Mouse (Mus musculus): ENCODE results near the gene Cyp4v3.

Gene Cyp4v3

DNA sequence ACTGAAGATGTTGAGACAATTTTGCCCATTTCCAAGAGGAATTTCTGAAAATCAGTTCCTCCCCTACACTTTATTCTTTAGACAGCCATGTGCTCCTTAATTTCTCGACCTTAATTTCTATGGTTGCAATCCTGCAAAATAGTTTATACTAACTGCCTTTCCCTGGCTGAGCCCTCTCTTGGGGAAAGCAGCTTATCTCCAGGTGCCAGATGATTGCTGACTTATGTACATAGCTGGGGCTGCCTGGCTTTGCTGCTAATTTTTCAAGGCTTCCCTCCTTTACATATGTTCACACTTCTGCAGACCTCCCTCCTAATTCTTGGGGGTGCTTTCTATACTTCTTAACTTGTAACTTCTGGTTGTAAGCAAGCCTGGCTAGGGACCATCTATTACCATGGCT is 12.1 kb downstream of the Cyp4v3 start:
- DNase-seq (ENCODE audit: low read depth) = no peak

- DNase-seq (ENCODE audit: low read depth) = no peak
Observed at GRCm38 (mm10) chr8:45310967-45311366, 22.0 kb downstream of the Cyp4v3 start.

GRCm38 (mm10) chr8:45308366-45308765 is 24.6 kb downstream of the Cyp4v3 start, which contains the start of gene Gm45753:
TSS of gene Gm45753 (minus strand) at chr8:45308466.
- no peak for DNase-seq (ENCODE audit: low read depth)

DNA sequence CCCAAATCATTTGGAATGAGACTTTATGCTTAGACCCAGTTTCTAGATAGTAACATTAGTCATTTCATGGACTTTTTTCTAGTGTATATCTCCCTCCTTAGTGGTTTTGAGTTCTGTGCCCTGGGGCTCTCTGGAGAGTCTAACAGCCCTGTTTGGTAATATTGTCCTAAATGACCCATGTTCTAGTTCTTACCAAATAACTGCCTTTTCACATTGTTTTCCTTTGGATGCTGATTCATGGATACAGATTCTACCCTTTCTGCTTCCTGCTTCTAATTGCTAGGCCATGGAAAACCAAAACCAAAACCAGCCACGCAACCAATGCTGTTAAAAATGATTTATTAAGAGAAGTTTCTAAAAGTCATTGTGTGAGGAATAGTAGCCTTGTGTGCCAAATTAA is 27.5 kb downstream of the Cyp4v3 start:
- peak; percentile 13 for DNase-seq (ENCODE audit: low read depth)

DNA sequence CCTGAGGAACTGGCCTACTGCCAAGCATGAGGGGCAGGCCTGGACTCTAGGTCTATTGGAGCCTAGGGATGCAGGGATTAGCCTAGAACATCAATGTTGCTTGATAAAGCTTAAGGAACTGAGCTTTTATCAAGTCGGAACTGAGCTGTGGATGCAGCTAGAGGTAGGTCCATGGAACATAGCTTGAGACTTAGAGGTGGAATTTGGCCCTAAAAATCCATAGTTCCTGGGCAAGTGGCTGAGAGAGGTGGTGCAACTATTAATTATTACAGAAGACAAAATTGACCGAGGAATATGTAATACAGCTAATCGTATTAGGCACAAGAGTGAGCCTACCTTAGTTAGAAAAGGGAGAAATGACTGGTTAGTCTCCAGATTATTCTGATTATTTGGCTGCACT is 28.7 kb downstream of the Cyp4v3 start:
- DNase-seq (ENCODE audit: low read depth) = no peak

- no peak for DNase-seq (ENCODE audit: low read depth)
Observed at GRCm38 (mm10) chr8:45302390-45302789, 30.6 kb downstream of the Cyp4v3 start.

DNA sequence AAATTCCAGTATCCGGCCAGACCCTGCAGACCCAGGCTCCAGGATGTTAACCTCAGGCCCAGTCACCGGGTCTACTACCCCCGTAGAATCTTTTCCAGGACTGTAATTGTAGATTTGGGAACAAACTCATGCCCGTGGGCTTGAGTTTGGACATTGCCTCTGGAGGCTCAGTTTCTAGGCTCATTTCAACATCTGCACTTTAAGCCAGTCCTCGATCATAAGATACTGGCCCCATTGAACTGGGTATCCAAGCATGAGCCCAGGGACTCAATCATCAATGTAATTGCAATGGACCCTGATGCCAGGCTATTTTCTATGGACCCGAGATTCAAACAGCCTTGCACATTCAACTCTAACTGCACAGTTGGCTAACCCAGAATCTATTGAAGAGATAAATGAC is 37.7 kb downstream of the Cyp4v3 start:
- DNase-seq (ENCODE audit: low read depth) = no peak

- no peak for DNase-seq (ENCODE audit: low read depth)
Observed at GRCm38 (mm10) chr8:45294687-45295086, 38.3 kb downstream of the Cyp4v3 start, which contains the start of gene Klkb1. TSS of gene Klkb1 (minus strand) at chr8:45294859.

GRCm38 (mm10) chr8:45291790-45292189 is 41.2 kb downstream of the Cyp4v3 start:
- DNase-seq (ENCODE audit: low read depth) = no peak

DNA sequence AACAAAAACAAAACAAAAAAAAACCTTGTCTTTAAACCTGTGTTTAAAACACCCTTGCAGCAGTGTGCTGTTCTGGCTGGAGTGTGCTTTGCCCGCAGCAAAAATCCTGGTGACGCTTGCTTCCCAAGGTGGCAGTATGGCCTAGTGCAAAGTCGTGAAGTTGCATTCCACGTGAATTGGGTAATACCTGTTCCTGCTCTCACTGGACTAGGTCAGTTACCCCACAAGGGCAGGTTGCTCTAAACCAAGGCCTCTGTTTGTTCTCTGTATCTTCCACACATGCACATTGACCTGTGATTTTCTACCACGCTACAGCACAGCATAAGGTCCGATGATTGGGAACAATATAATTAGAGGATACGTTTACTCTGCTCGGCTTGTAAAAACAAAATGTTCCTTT is 51.4 kb downstream of the Cyp4v3 start:
- no peak for DNase-seq (ENCODE audit: low read depth)

DNA sequence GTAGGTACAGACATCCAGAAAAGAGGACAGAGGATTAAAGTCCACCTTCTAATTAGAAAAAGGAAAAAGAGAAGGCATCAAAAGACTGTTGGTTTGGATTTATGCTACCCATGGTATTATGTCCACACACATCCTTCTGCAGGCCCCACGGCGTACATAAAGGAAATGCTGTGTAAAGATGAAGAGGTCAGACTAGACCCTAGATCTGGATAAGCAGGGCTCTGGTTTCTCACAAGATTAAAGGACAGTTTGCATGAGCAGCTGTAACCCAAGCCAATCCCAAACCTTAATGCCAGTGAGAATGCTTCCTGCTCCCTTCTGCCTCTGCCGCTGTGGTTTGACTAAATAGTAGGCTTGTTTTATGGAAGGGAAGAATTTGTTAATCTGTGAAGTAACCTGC is 55.6 kb downstream of the Cyp4v3 start:
- no peak for DNase-seq (ENCODE audit: low read depth)

DNA sequence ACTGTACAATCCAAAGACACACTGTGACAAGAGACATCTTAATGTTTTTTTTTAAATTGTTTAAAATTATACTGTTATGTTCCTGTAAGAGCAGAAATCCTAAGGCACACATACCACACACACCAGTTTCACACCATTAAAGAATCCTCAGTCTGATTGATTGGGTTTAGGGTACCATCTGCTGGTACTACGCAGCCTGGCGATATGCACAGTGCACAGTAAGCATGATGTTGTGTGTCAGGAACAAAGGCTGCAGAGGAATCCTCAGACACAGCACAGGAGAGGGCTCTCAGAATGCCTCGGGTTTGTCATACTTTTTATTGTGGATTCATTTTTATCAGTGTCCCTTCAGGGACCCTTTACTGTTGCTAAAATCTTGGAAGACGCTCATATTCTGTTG is 58.7 kb downstream of the Cyp4v3 start:
- no peak for DNase-seq (ENCODE audit: low read depth)

- DNase-seq (ENCODE audit: low read depth) = no peak
Observed at GRCm38 (mm10) chr8:45269056-45269455, 64.0 kb downstream of the Cyp4v3 start.

- DNase-seq (ENCODE audit: low read depth) = no peak
Observed at GRCm38 (mm10) chr8:45268485-45268884, 64.5 kb downstream of the Cyp4v3 start.

GRCm38 (mm10) chr8:45267611-45268391 is 65.2 kb downstream of the Cyp4v3 start:
- peak; percentile 52 for DNase-seq (ENCODE audit: low read depth)

DNA sequence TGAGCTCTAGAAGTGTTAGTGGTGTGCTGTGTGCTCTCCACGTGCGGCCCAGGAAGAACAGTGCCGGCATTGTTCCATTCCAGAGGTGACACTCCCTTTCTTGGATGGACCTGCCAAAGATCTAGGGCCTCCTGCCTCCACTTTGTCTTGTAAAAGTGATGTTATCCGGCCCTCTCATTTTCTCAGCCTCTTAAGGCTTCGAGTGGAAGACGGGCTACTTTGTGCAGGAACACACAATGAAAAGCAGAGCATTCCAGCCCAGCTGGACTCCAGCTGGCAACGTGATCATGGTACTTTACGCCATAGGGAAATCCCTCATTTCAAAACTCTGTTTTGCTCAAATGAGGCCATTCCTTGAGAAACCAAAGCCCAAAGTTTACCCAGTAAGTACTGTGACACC is 66.0 kb downstream of the Cyp4v3 start:
- no peak for DNase-seq (ENCODE audit: low read depth)

- DNase-seq (ENCODE audit: low read depth) = no peak
Observed at GRCm38 (mm10) chr8:45264918-45265317, 68.1 kb downstream of the Cyp4v3 start.

DNA sequence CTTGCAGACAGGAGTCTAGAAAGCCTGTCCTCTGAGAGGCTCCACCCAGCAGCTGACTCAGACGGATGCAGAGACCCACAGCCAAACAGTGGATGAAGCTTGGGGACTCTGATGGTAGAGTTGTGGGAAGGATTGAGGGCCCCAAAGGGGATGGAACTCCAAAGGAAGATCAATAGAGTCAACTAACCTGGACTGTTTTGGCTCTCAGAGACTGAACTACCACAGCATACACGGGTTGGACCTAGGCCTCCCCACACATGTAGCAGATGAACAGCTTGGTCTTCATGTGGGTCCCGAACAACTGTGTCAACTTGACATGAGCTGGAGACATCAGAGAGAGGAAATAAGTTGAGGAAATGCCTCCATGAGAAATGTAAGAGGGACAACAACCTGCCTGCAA is 70.2 kb downstream of the Cyp4v3 start:
- DNase-seq (ENCODE audit: low read depth) = no peak

GRCm38 (mm10) chr8:45261920-45262319 is 71.1 kb downstream of the Cyp4v3 start, which contains the start of gene F11:
TSS of gene F11 (minus strand) at chr8:45262031.
- DNase-seq (ENCODE audit: low read depth) = no peak

DNA sequence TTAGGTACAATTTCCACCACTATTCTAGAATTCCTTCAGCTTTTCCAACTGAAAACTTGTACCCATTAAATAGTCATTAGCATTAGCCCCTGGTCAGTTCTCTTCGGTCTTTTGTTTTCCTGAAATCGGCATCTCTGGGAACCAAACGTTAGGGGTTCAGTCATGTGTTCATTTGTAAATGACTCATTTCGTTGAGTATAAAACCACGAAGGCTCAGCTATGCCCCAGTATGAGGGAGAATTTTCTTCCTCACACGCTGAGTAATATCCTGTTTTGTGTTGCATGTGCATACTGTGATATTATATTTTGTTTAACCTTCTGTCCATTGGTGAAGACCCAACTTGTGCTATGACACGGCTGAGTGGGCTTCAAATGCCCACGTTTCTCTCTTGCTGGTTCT is 74.6 kb downstream of the Cyp4v3 start:
- peak; percentile 11 for DNase-seq (ENCODE audit: low read depth)

DNA sequence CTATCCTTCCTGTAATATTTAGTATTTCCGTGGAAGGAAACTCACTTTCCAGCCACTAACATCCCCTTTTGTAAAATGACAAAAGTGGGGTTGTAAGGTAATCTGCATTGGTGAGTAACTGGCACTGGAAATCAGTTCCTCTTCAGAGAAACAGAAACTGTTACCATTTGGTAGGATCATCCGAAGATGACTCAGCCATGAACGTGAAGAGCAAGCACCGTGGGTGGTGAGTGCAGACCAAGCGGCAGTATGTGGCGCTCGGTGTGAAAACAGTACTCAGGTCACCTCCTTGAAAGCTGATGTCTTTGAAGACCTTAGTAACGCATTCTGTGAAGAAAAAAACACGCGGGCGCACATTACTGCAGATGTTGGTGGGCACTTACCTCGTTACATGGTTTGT is 78.0 kb downstream of the Cyp4v3 start:
- DNase-seq (ENCODE audit: low read depth) = no peak

Data from NIH3T3 (cell line).